Mouse (Mus musculus): ENCODE data around the gene Map4k2. TPM values are rescaled to one million over a fixed set of nuclear protein-coding genes. Genes with fewer than 3 reads are reported as not detected.
"Not testable (repeated sequence)": the region's sequence is repeated elsewhere in the genome, so short reads cannot be mapped to it uniquely, and the experiment has no call there.

Map4k2 gene
- 37.3 and 41.8 TPM in 2 replicates for total RNA-seq (2014; fragmentation: Nextera tagmentation)
- total RNA-seq (2017), result 9.4 and 27.2 TPM in 2 replicates

- ATAC-seq (replicated peaks; ENCODE audit: low FRiP score, low TSS enrichment, poor library complexity, severe bottlenecking), result peak; percentile 55
Observed at GRCm38 (mm10) chr19:6340524-6341452, at the start of gene Map4k2. Map4k2 (plus strand) TSS chr19:6341135.

- ATAC-seq (replicated peaks; ENCODE audit: low FRiP score, low TSS enrichment, poor library complexity, severe bottlenecking), result no peak
Observed at GRCm38 (mm10) chr19:6292262-6292661, 48.7 kb upstream of the Map4k2 start.

GRCm38 (mm10) chr19:6294301-6294700 lies 46.6 kb upstream of the Map4k2 start:
- ATAC-seq (replicated peaks; ENCODE audit: low FRiP score, low TSS enrichment, poor library complexity, severe bottlenecking), result no peak

GRCm38 (mm10) chr19:6296551-6297210 lies 44.3 kb upstream of the Map4k2 start:
- no peak for ATAC-seq (replicated peaks; ENCODE audit: low FRiP score, low TSS enrichment, poor library complexity, severe bottlenecking)

- no peak for ATAC-seq (replicated peaks; ENCODE audit: low FRiP score, low TSS enrichment, poor library complexity, severe bottlenecking)
Observed at GRCm38 (mm10) chr19:6297641-6298040, 43.3 kb upstream of the Map4k2 start.

- ATAC-seq (replicated peaks; ENCODE audit: low FRiP score, low TSS enrichment, poor library complexity, severe bottlenecking), result no peak
Observed at GRCm38 (mm10) chr19:6299003-6299402, 41.9 kb upstream of the Map4k2 start.

- no peak; the same call in 1 of the 2 replicates for ATAC-seq (replicated peaks; ENCODE audit: low FRiP score, low TSS enrichment, poor library complexity, severe bottlenecking)
Observed at GRCm38 (mm10) chr19:6299450-6300267, 41.3 kb upstream of the Map4k2 start.

GRCm38 (mm10) chr19:6300402-6300841 lies 40.5 kb upstream of the Map4k2 start:
- peak; percentile 80 for ATAC-seq (replicated peaks; ENCODE audit: low FRiP score, low TSS enrichment, poor library complexity, severe bottlenecking)

- ATAC-seq (replicated peaks; ENCODE audit: low FRiP score, low TSS enrichment, poor library complexity, severe bottlenecking), result peak; percentile 12; the same call in 1 of the 2 replicates
Observed at GRCm38 (mm10) chr19:6302114-6302513, 38.8 kb upstream of the Map4k2 start.

GRCm38 (mm10) chr19:6302522-6302921 lies 38.4 kb upstream of the Map4k2 start:
- ATAC-seq (replicated peaks; ENCODE audit: low FRiP score, low TSS enrichment, poor library complexity, severe bottlenecking), result no peak

- ATAC-seq (replicated peaks; ENCODE audit: low FRiP score, low TSS enrichment, poor library complexity, severe bottlenecking), result no peak
Observed at GRCm38 (mm10) chr19:6303831-6304230, 37.1 kb upstream of the Map4k2 start.

- ATAC-seq (replicated peaks; ENCODE audit: low FRiP score, low TSS enrichment, poor library complexity, severe bottlenecking), result 0 out of 2 replicates have a peak, but pooled peaks have one; percentile 33
Observed at GRCm38 (mm10) chr19:6304787-6305516, 36.0 kb upstream of the Map4k2 start.

GRCm38 (mm10) chr19:6305517-6306115 lies 35.3 kb upstream of the Map4k2 start:
- ATAC-seq (replicated peaks; ENCODE audit: low FRiP score, low TSS enrichment, poor library complexity, severe bottlenecking), result no peak

GRCm38 (mm10) chr19:6306137-6306551 lies 34.8 kb upstream of the Map4k2 start, which contains the start of gene Cdc42bpg:
Cdc42bpg (plus strand) TSS chr19:6306456.
- ATAC-seq (replicated peaks; ENCODE audit: low FRiP score, low TSS enrichment, poor library complexity, severe bottlenecking), result peak; percentile 27; the same call in 1 of the 2 replicates

GRCm38 (mm10) chr19:6306586-6306985 lies 34.3 kb upstream of the Map4k2 start:
- ATAC-seq (replicated peaks; ENCODE audit: low FRiP score, low TSS enrichment, poor library complexity, severe bottlenecking), result peak; percentile 56

- no peak for ATAC-seq (replicated peaks; ENCODE audit: low FRiP score, low TSS enrichment, poor library complexity, severe bottlenecking)
Observed at GRCm38 (mm10) chr19:6307733-6308531, 33.0 kb upstream of the Map4k2 start.

- no peak for ATAC-seq (replicated peaks; ENCODE audit: low FRiP score, low TSS enrichment, poor library complexity, severe bottlenecking)
Observed at GRCm38 (mm10) chr19:6310181-6310580, 30.8 kb upstream of the Map4k2 start.

- not testable (repeated sequence) for ATAC-seq (replicated peaks; ENCODE audit: low FRiP score, low TSS enrichment, poor library complexity, severe bottlenecking)
Observed at GRCm38 (mm10) chr19:6311783-6312182, 29.2 kb upstream of the Map4k2 start.
